Comparison of ENCODE assay signal across 14 mouse cellular contexts in genomic region chr3:53890619-53891540, GRCm38 (mm10). TPM values are rescaled to one million over a fixed set of nuclear protein-coding genes. Genes with fewer than 3 reads are reported as not detected.
DNase-seq lines count a peak whose midpoint lies in the region; ATAC-seq and TF ChIP-seq lines count a peak whose summit lies in the region.
"Had no signal": no experiment of that assay in that cellular context is flagged by ENCODE, and none has a peak within 500 bp of the region (broad histone marks: within the 10 kb centered on the region; RNA-seq: fewer than 3 reads in every experiment).

No protein-coding gene starts in this region.

- H3K4me3 ChIP-seq in limb, embryonic 14.5 days (replicated peaks; ENCODE audit: low read length), result no peak overlapping the region
- no peak overlapping the region for H3K4me3 ChIP-seq in limb, embryonic 10.5 days
- H3K4me3 ChIP-seq: myocyte had no signal

- ATAC-seq in limb, embryonic 14.5 days (ENCODE audit: low FRiP score, low read depth), result no peak
- ATAC-seq: hindbrain, embryonic 16.5 days had no signal

- no peaks in the 10 kb centered on the region for H3K36me3 ChIP-seq in limb, embryonic 14.5 days (ENCODE audit: control insufficient read depth, insufficient read depth, low read length)
- H3K36me3 ChIP-seq in limb, embryonic 10.5 days, result no peaks in the 10 kb centered on the region

- H3K4me2 ChIP-seq in limb, embryonic 14.5 days (replicated peaks; ENCODE audit: low read depth, low read length, severe bottlenecking), result no peak overlapping the region
- H3K4me2 ChIP-seq: heart, embryonic 11.5 days had no signal

- H3K27ac ChIP-seq in limb, embryonic 14.5 days (replicated peaks; ENCODE audit: low read depth, low read length), result no peak overlapping the region
- H3K27ac ChIP-seq in limb, embryonic 10.5 days, result no peak overlapping the region
- H3K27ac ChIP-seq: macrophage had no signal

- H3K4me1 ChIP-seq in limb, embryonic 14.5 days (ENCODE audit: control insufficient read depth, insufficient read depth, low read length), result no peaks in the 10 kb centered on the region
- no peaks in the 10 kb centered on the region for H3K4me1 ChIP-seq in limb, embryonic 10.5 days

- DNase-seq in limb, embryonic 14.5 days (ENCODE audit: low spot score), result peak; percentile 8
- DNase-seq in limb, embryonic 10.5 days (ENCODE audit: low spot score), result no peak
- peak; percentile 27 to 39 for DNase-seq in frontal cortex, postnatal 14 days (ENCODE audit: low spot score in 2 of 2)
- DNase-seq in layer of hippocampus, postnatal 25 days (ENCODE audit: extremely low spot score in 1 of 2, low spot score in 1 of 2), result peak; percentile 9 to 43
- DNase-seq in right cerebral cortex, postnatal 36 days (ENCODE audit: low spot score in 2 of 2), result peak; percentile 70 to 79
- no peak for DNase-seq in kidney, adult 18-20 months
- no peak for DNase-seq in MN1 (ENCODE audit: low spot score)

- H3K27me3 ChIP-seq in limb, embryonic 14.5 days (ENCODE audit: control insufficient read depth, insufficient read depth, low read length), result no peaks in the 10 kb centered on the region
- H3K27me3 ChIP-seq in limb, embryonic 10.5 days (ENCODE audit: low read depth, poor library complexity, severe bottlenecking), result no peaks in the 10 kb centered on the region

- no peak for TF ChIP-seq POLR2A in limb, embryonic 14.5 days (IDR thresholded peaks at IDR 0.05; ENCODE audit: borderline replicate concordance, extremely low read depth, insufficient read depth, insufficient read length)

- no peak overlapping the region for H3K9ac ChIP-seq in limb, embryonic 14.5 days (ENCODE audit: low read depth, low read length, severe bottlenecking)

- 65% methylated on average over 12 of the region's 12 CpGs for WGBS in limb, embryonic 14.5 days
- WGBS in limb, embryonic 10.5 days, result 89% methylated on average over 12 of the region's 12 CpGs

- no peaks in the 10 kb centered on the region for H3K9me3 ChIP-seq in limb, embryonic 14.5 days (ENCODE audit: control insufficient read depth, low read length)
- H3K9me3 ChIP-seq in limb, embryonic 10.5 days (replicated peaks), result no peaks in the 10 kb centered on the region

RNA-seq across cellular contexts. Expression of gene Ufm1, which starts 27.2 kb away (rescaled TPM):
- polyA plus RNA-seq in limb, embryonic 14.5 days (2012; rRNA removed), result 39.4 and 42.2 TPM in 2 replicates
- polyA plus RNA-seq in limb, embryonic 14.5 days (2014; fragmentation: Nextera tagmentation; extraction: Ambion mirVana), result 100 and 103 TPM in 2 replicates
- 89.9 and 92.1 TPM in 2 replicates for polyA plus RNA-seq in limb, embryonic 10.5 days (2016; fragmentation: Nextera tagmentation; extraction: Ambion mirVana)
- total RNA-seq in layer of hippocampus, postnatal 25 days (2021), result 10 to 100 TPM; 77.9 to 88.6 TPM

RNA-seq across cellular contexts. Expression of gene Gm10985, which starts 46.0 kb away (rescaled TPM):
- polyA plus RNA-seq in limb, embryonic 14.5 days (2012; rRNA removed), result not detected in 2 replicates
- polyA plus RNA-seq in limb, embryonic 14.5 days (2014; fragmentation: Nextera tagmentation; extraction: Ambion mirVana), result not detected in 2 replicates
- polyA plus RNA-seq in limb, embryonic 10.5 days (2016; fragmentation: Nextera tagmentation; extraction: Ambion mirVana), result not detected in 2 replicates
- total RNA-seq in layer of hippocampus, postnatal 25 days (2021), result not detected
- total RNA-seq: common myeloid progenitor, adult 5-6 weeks had no signal
- polyA plus RNA-seq: heart, embryonic 11.5 days; hindbrain, embryonic 16.5 days; limb, embryonic 11.5 days; macrophage; myocyte; stomach, embryonic 16.5 days had no signal

Comparison
In these comparisons a context has a peak if more than half of its experiments do, and no peak if none do; other contexts are left out.
1. DNase-seq: peak in limb, embryonic 14.5 days (single experiment), frontal cortex, postnatal 14 days (2 of 2), layer of hippocampus, postnatal 25 days (2 of 2) and right cerebral cortex, postnatal 36 days (2 of 2); none in limb, embryonic 10.5 days (single experiment), kidney, adult 18-20 months (single experiment) and MN1 (single experiment).